Mouse (Mus musculus) embryonic facial prominence, embryonic 13.5 days (tissue): ENCODE data around the gene Prex1. TPM values are rescaled to one million over a fixed set of nuclear protein-coding genes. Genes with fewer than 3 reads are reported as not detected.

Experiments used
- ATAC-seq: fragments of 200-750 bp; cut with Nextera tagmentation; 2 replicates; pipeline ENCODE4 v1.8.0; 2017; ENCODE audit warnings: low read depth; ENCODE audit not compliant: insufficient number of reproducible peaks, insufficient read depth, low FRiP score, low TSS enrichment
- H3K27ac ChIP-seq: fragments of 300-500 bp; sonication (generic); 2 replicates; pipeline ENCODE4 v1.5.1; 2015; ENCODE audit warnings: moderate library complexity, mild to moderate bottlenecking, inconsistent platforms
- H3K27me3 ChIP-seq: fragments of 300-500 bp; sonication (generic); 2 replicates; pipeline ENCODE4 v1.6.1; 2015; ENCODE audit warnings: mild to moderate bottlenecking, inconsistent platforms
- H3K36me3 ChIP-seq: fragments of 300-500 bp; sonication (generic); 2 replicates; pipeline ENCODE4 v1.6.1; 2015; ENCODE audit warnings: mild to moderate bottlenecking, inconsistent platforms
- H3K4me1 ChIP-seq: fragments of 300-500 bp; sonication (generic); 2 replicates; pipeline ENCODE4 v1.6.1; 2015; ENCODE audit warnings: inconsistent platforms
- H3K4me2 ChIP-seq: fragments of 300-500 bp; sonication (generic); 2 replicates; pipeline ENCODE4 v1.6.1; 2015; ENCODE audit warnings: moderate library complexity, mild to moderate bottlenecking, inconsistent platforms
- H3K4me3 ChIP-seq: fragments of 300-500 bp; sonication (generic); 2 replicates; pipeline ENCODE4 v1.5.1; 2015; ENCODE audit warnings: mild to moderate bottlenecking, inconsistent platforms
- H3K9ac ChIP-seq: fragments of 300-500 bp; sonication (generic); 2 replicates; pipeline ENCODE4 v1.6.1; 2015; ENCODE audit warnings: mild to moderate bottlenecking, inconsistent platforms
- H3K9me3 ChIP-seq: fragments of 300-500 bp; sonication (generic); 2 replicates; pipeline ENCODE4 v1.6.1; 2016; ENCODE audit warnings: inconsistent platforms
- WGBS: fragments of 180-500 bp; shearing (Covaris S2); methylation state at CpG from one replicate; pipeline ENCODE4 v1.1.7; 2015; ENCODE audit warnings: mixed read lengths; 5-methylcytosine and 5-hydroxymethylcytosine counted together
- polyA plus RNA-seq: library from polyadenylated mRNA; unstranded; fragments of >200 nt; fragmentation: Nextera tagmentation; extraction: Ambion mirVana; gene quantifications from 2 replicates; pipeline ENCODE4 v1.2.1, GENCODE M21; 2015

The Prex1 gene
- polyA plus RNA-seq, 1 experiment from 2014 or later: 28.4 TPM

DNA sequence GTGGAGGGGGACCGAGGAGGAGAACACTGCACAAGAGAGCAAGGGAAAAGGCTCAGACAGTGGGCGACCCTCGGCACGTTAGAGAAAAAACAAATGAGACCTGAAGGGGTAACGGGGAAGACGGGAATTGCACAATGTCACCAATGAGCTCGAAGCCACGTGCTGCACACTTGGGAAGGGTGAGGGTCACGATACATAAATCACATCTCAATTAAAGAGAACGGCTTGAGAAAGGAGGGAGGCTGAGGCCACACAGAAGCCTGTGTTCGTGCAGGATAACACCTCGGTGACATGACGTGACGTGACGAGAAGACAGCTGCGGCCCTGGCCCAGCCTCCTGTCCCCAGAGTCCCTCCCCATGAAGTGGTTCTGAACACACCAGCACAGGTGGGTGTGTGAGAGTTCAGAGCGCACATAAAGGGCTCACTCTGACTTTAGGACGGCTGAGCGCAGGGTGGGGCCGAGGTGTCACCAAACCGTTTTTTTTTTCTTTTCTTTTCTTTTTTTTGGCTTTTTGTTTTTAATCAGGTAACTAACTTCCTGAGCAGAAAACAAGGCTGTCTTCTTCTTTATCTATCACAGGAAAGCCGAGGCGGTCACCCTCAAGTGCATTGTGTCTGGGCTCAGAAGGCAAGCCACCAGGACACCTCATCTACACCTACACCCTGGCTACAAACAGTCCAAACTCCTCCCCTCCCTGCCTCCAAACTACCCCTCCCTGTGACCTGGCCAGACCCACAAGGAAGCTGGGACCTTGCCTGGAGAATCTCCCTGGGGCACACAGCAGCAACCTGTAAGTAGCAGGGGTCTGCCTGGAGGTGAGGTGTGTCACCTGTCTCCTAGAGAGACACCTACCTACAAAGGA is 12.2 kb downstream of the Prex1 start:
- H3K9ac ChIP-seq: no peak overlapping the region
- no peak overlapping the region for H3K4me3 ChIP-seq
- no peaks in the 10 kb centered on the region for H3K27me3 ChIP-seq
- peaks cover 22% of the 10 kb centered on the region for H3K4me1 ChIP-seq
- ATAC-seq: no peak
- H3K36me3 ChIP-seq: peaks cover 21% of the 10 kb centered on the region
- no peak overlapping the region for H3K27ac ChIP-seq
- 74% methylated on average over 23 of the region's 23 CpGs for WGBS
- no peaks in the 10 kb centered on the region for H3K9me3 ChIP-seq
- no peak overlapping the region for H3K4me2 ChIP-seq

DNA sequence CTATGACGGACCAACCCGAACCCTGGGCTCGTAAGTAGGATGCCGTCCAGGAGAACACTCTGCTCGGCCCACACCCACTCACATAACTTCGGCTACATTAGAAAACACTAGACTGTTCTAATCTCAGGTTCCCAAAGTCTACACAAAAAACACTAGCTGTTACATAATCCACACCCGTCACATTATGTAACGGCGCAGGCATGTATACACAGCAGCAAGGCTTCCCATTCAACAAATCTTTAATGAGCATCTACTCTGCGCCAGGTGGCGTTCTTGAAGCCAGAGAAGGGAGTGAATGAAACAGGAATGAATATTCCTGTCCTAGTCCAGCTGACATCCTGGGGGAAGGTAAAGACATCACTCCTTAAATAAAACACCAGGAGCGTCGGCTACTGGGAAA is 12.9 kb downstream of the Prex1 start:
- ATAC-seq: no peak
- H3K9ac ChIP-seq: no peak overlapping the region
- H3K27me3 ChIP-seq: no peaks in the 10 kb centered on the region
- no peaks in the 10 kb centered on the region for H3K9me3 ChIP-seq
- H3K4me2 ChIP-seq: no peak overlapping the region
- peaks cover 20% of the 10 kb centered on the region for H3K36me3 ChIP-seq
- 80% methylated on average over 13 of the region's 13 CpGs for WGBS
- no peak overlapping the region for H3K27ac ChIP-seq
- H3K4me1 ChIP-seq: peaks cover 18% of the 10 kb centered on the region
- H3K4me3 ChIP-seq: no peak overlapping the region

DNA sequence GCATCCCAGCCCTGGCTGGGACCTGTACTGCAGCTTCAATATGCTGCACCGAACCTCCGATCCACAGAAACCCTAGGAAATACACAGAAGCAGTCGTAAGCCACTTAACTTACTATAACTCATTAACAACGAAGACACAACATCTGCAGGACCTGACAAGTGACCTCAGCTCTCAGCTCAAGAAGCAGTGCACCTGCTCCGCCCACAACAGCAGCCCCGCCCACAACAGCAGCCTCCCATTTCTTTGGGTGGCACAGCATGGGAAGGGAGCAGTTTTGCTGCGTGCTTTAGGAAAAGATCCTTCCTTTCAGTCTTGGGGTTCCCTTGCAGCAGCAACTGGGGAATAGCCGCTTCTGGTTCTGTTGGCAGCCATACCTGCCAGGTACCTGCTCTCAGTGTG is 13.5 kb downstream of the Prex1 start:
- Histone ChIP-seq H3K27me3 (no peaks in the 10 kb centered on the region), H3K4me1 (peaks cover 14% of the 10 kb centered on the region), H3K27ac (no peak overlapping the region), H3K9me3 (no peaks in the 10 kb centered on the region), H3K4me2 (no peak overlapping the region), H3K4me3 (no peak overlapping the region), H3K36me3 (peaks cover 16% of the 10 kb centered on the region), H3K9ac (no peak overlapping the region)
- ATAC-seq: no peak
- 67% methylated on average over 8 of the region's 8 CpGs for WGBS

DNA sequence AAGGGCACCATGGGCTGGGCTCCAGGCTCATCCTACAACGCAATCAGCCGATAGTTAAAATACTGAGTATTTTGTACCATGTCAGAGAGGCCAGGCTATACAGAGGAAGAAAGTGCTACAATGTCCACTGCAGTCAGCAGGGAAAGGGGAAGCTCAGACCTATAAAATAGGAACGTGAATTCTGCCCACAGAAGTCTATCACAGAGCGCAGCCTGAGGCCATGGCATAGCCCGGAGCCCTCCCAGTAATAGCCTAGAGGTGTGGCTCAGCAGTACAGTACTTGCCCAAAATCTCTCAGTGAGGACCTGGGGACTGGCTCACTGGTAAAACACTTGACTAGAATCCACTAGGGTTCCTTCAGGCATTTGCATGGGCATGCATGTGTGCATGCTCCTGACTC is 14.1 kb downstream of the Prex1 start:
- Histone ChIP-seq H3K9me3 (0 out of 2 replicates have a peak, but pooled peaks cover 2% of the 10 kb centered on the region), H3K4me1 (peaks cover 14% of the 10 kb centered on the region), H3K27ac (no peak overlapping the region), H3K4me3 (no peak overlapping the region), H3K4me2 (no peak overlapping the region), H3K9ac (no peak overlapping the region), H3K36me3 (peaks cover 16% of the 10 kb centered on the region), H3K27me3 (no peaks in the 10 kb centered on the region)
- ATAC-seq: no peak
- WGBS: 90% methylated on average over 5 of the region's 5 CpGs

DNA sequence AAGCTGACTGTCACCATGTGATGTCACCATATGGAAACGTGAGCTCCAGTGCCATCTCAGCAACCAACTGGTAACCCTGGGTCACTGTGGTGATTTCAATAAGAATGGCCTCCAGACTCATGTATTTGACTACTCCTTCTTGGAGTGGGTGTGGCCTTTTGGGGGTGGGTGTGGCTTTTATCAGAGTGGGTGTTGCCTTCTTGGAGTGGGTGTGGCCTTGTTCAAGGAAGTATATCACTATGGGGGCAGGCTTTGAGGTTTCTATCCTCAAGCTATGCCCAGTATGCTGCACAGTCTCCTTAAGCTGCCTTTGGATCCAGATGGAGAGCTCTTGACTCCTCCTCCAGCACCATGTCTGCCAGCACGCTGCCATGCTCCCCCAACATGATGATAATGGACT is 19.0 kb downstream of the Prex1 start:
- Histone ChIP-seq H3K36me3 (peaks cover 12% of the 10 kb centered on the region), H3K27me3 (no peaks in the 10 kb centered on the region), H3K4me2 (no peak overlapping the region), H3K4me1 (peaks cover 16% of the 10 kb centered on the region), H3K9me3 (0 out of 2 replicates have a peak, but pooled peaks cover 4% of the 10 kb centered on the region), H3K9ac (no peak overlapping the region), H3K27ac (no peak overlapping the region), H3K4me3 (no peak overlapping the region)
- 95% methylated on average over 2 of the region's 2 CpGs for WGBS
- no peak for ATAC-seq

DNA sequence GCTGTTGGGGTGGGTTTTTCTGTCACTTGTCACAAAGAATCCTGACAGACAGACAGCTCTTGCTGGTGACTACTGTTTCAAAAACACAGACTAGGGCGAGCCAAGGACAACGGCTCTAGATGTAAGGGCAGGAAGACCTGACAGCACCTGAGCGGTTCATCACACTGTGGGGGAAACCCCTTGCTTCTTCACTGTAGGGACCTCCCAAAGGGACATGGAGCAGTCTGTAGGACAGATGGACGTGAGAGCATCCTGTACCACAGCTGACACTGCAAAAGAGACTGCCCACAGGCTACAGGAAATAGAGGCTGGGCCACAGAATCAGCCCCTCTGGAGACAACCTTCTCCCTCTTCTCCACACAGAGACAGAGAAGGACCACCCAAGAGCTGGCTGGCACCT is 20.2 kb downstream of the Prex1 start:
- Histone ChIP-seq H3K4me1 (peaks cover 16% of the 10 kb centered on the region), H3K4me3 (no peak overlapping the region), H3K36me3 (peaks cover 12% of the 10 kb centered on the region), H3K4me2 (no peak overlapping the region), H3K27ac (no peak overlapping the region), H3K9me3 (0 out of 2 replicates have a peak, but pooled peaks cover 4% of the 10 kb centered on the region), H3K9ac (no peak overlapping the region), H3K27me3 (no peaks in the 10 kb centered on the region)
- 79% methylated on average over 4 of the region's 4 CpGs for WGBS
- ATAC-seq: no peak

DNA sequence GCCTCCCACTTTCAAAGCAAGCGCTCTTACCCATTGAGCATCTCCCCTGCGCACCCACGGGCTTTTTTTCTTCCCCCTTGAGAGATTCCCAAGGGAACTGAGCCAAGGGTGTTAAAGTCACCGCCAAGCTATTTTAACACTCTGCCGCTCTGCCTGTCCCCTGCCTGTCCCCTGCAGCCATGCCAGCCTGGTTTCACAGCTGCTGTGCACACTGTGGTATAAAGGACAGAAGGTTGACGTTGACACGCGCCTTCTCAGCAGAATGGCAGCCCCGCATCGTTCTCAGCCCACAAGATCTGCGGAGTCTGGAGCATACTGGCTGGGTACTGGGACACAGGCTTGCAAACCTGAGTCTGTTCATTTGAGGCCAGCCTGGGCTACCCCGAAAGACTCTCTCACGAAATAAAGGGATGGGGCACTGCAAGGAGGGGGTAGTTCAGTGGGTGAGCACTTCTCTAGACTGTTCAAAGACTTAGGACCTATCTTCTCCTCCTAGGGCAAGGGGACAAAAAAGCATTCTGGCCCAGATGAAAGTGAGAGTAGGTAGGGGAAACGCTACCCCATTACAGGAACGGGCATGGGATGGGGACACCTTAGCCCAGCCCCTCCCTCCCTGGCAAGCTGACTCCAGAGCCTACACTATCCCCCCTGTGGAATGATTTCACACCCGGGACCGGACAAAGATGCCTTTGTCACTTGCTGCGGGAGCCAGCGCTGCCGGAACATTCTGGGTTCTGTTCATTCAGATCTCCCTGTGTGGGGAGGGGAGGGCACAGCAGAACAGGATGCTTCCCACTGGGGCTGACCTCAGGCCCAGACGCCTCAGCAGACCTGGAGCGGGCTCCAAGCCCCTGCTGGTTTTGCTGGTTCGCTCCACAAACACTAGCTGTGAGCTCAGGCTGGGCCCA is 21.8 kb downstream of the Prex1 start:
- Histone ChIP-seq H3K27me3 (no peaks in the 10 kb centered on the region), H3K9ac (no peak overlapping the region; the same call in 1 of the 2 replicates), H3K36me3 (peaks cover 12% of the 10 kb centered on the region), H3K4me3 (no peak overlapping the region), H3K27ac (peak overlapping the region; percentile 39), H3K4me1 (peaks cover 22% of the 10 kb centered on the region), H3K4me2 (no peak overlapping the region), H3K9me3 (0 out of 2 replicates have a peak, but pooled peaks cover 4% of the 10 kb centered on the region)
- ATAC-seq: no peak
- WGBS: 61% methylated on average over 23 of the region's 23 CpGs

DNA sequence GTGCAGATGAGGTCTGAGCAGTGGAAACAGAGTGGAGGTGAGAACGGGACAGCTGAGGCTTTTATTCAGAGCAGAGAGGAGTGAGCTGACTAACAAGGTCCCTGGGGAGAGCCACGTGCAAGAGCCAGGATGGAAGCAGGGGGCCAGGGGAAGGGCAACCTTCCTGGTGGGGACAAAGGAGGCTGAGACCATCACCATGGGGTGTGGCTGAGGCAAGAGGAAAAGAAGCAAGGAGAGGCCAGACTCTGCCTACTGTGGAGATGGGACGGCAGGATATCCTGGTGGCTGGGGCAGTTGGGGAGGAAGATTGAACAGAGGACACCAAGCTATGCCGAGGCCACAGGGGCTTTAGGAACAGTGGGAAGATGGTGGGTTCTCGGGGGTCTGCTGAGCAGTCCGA is 26.7 kb downstream of the Prex1 start:
- 0 out of 2 replicates have a peak overlapping the region, but pooled peaks have one; percentile 2 for H3K27ac ChIP-seq
- no peak overlapping the region for H3K4me3 ChIP-seq
- ATAC-seq: no peak
- 0 out of 2 replicates have a peak, but pooled peaks cover 3% of the 10 kb centered on the region for H3K36me3 ChIP-seq
- peaks cover 33% of the 10 kb centered on the region for H3K4me1 ChIP-seq
- H3K27me3 ChIP-seq: no peaks in the 10 kb centered on the region
- no peaks in the 10 kb centered on the region for H3K9me3 ChIP-seq
- no peak overlapping the region for H3K9ac ChIP-seq
- no peak overlapping the region for H3K4me2 ChIP-seq
- 40% methylated on average over 6 of the region's 6 CpGs for WGBS

DNA sequence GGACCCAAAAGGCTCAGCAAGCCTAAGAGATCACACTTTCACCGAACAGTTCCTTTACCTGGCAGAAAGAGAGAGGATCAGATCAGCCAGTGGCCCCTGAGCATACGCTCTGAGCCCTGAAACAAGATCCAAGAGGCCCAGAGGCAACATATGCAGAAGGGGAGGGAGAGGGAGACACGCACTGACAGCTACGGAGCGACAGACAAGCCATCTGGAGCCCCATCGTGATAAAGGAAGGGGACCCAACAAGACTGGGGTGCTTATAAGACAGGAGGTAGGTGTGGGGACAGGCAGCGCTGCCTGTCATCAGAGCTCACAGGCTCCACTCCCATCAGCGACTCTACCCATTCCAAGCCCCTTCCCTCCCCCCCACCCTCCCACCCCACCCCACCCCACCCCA is 27.8 kb downstream of the Prex1 start:
- no peak for ATAC-seq
- no peak overlapping the region for H3K27ac ChIP-seq
- H3K36me3 ChIP-seq: no peaks in the 10 kb centered on the region
- no peaks in the 10 kb centered on the region for H3K9me3 ChIP-seq
- WGBS: 45% methylated on average over 8 of the region's 8 CpGs
- peaks cover 28% of the 10 kb centered on the region for H3K4me1 ChIP-seq
- H3K4me3 ChIP-seq: no peak overlapping the region
- H3K4me2 ChIP-seq: no peak overlapping the region
- no peak overlapping the region for H3K9ac ChIP-seq
- no peaks in the 10 kb centered on the region for H3K27me3 ChIP-seq

DNA sequence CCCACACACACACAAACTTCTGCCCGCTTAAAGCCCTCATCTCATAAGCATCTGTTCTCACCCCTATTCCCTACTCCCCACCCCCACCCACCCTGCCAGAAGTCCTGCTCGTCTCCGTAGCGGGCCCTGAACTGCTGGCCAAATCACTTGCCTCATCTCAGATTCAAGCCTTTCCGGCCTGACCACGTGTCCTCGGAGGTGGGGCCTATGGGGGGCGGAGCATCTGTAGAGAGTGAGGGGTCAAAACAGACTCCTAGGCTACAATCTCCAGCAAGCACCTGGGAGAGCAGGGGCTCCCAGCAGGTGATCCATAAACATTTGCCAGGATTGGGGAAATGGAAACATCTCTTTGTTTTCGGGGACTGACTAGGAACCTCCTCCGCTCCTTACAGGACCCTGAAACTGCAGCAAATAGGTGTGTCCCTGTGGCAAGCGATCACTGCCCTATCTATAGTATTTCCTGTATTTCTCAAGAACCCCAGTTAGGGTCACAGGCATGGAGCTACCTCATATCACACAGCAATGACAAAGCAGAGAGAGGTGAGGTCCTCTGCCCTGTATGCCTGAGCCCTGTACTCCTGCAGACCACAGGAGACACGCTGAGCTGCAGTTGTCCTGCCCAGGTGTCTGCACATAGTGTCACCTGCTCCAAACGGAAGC is 29.6 kb downstream of the Prex1 start:
- peaks cover 40% of the 10 kb centered on the region for H3K4me1 ChIP-seq
- peak overlapping the region; percentile 22; the same call in 1 of the 2 replicates for H3K4me2 ChIP-seq
- H3K9me3 ChIP-seq: no peaks in the 10 kb centered on the region
- no peak overlapping the region for H3K9ac ChIP-seq
- no peak overlapping the region for H3K4me3 ChIP-seq
- no peak for ATAC-seq
- H3K27me3 ChIP-seq: no peaks in the 10 kb centered on the region
- 15% methylated on average over 13 of the region's 13 CpGs for WGBS
- H3K27ac ChIP-seq: no peak overlapping the region
- H3K36me3 ChIP-seq: no peaks in the 10 kb centered on the region

DNA sequence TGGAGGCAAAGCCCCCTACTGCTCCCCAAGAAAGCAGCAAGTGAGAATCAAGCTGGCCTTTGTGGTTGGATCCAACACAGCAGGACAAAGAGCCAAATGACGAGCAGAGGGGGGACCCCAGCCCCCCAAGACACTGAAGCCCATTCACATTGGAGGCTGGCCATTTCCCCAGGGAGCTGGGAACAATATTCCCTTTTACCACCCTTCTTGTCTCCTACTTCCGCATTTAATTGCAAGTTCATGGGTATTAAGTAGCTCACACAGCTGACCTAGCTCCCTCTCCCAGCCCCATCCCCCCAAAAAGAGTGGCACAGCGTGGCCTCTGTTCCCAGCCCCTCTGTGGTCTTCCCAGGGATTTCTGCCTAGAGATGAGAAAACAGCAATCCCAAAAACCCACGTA is 30.8 kb downstream of the Prex1 start:
- Histone ChIP-seq H3K27ac (0 out of 2 replicates have a peak overlapping the region, but pooled peaks have one; percentile 39), H3K4me1 (peaks cover 46% of the 10 kb centered on the region)
- no peak for ATAC-seq

More for the DNA sequence above, 30.8 kb downstream of the Prex1 start:
- no peaks in the 10 kb centered on the region for H3K36me3 ChIP-seq
- H3K27me3 ChIP-seq: no peaks in the 10 kb centered on the region
- no peak overlapping the region for H3K4me2 ChIP-seq
- H3K9me3 ChIP-seq: no peaks in the 10 kb centered on the region
- peak overlapping the region; percentile 16; the same call in 1 of the 2 replicates for H3K9ac ChIP-seq
- no peak overlapping the region for H3K4me3 ChIP-seq
- 38% methylated on average over 4 of the region's 4 CpGs for WGBS
